Mouse (Mus musculus): Measurements from ENCODE around the gene Grm5. TPM values are rescaled to one million over a fixed set of nuclear protein-coding genes. Genes with fewer than 3 reads are reported as not detected.

The Grm5 gene
- polyA plus RNA-seq, 1 experiment from 2014 or later: not detected

GRCm38 (mm10) chr7:87925956-87926355 is 342.0 kb downstream of the Grm5 start:
- no peak overlapping the region for H3K9ac ChIP-seq
- H3K36me3 ChIP-seq (replicated peaks): no peaks in the 10 kb centered on the region
- H3K4me2 ChIP-seq: no peak overlapping the region
- 51% methylated on average over 5 of the region's 5 CpGs for WGBS (ENCODE audit: insufficient replicate concordance)
- H3K4me1 ChIP-seq (replicated peaks): no peaks in the 10 kb centered on the region
- no peaks in the 10 kb centered on the region for H3K27me3 ChIP-seq
- H3K9me3 ChIP-seq (replicated peaks): no peaks in the 10 kb centered on the region
- no peak for ATAC-seq (ENCODE audit: insufficient read depth)
- H3K27ac ChIP-seq (replicated peaks): no peak overlapping the region
- no peak overlapping the region for H3K4me3 ChIP-seq (replicated peaks)

- WGBS (ENCODE audit: insufficient replicate concordance): 55% methylated on average over 1 of the region's 1 CpGs
- Histone ChIP-seq H3K27me3 (no peaks in the 10 kb centered on the region), H3K9ac (no peak overlapping the region), H3K36me3 (replicated peaks) (no peaks in the 10 kb centered on the region), H3K27ac (replicated peaks) (no peak overlapping the region), H3K4me2 (no peak overlapping the region), H3K4me3 (replicated peaks) (no peak overlapping the region), H3K4me1 (replicated peaks) (no peaks in the 10 kb centered on the region), H3K9me3 (replicated peaks) (no peaks in the 10 kb centered on the region)
- ATAC-seq (ENCODE audit: insufficient read depth): no peak
These were observed 353.4 kb downstream of the Grm5 start for GRCm38 (mm10) chr7:87937415-87937814.

GRCm38 (mm10) chr7:87938265-87938664 is 354.3 kb downstream of the Grm5 start:
- no peak overlapping the region for H3K4me2 ChIP-seq
- H3K36me3 ChIP-seq (replicated peaks): no peaks in the 10 kb centered on the region
- H3K4me3 ChIP-seq (replicated peaks): no peak overlapping the region
- H3K4me1 ChIP-seq (replicated peaks): no peaks in the 10 kb centered on the region
- H3K9ac ChIP-seq: no peak overlapping the region
- H3K27ac ChIP-seq (replicated peaks): no peak overlapping the region
- no peak for ATAC-seq (ENCODE audit: insufficient read depth)
- H3K9me3 ChIP-seq (replicated peaks): no peaks in the 10 kb centered on the region
- WGBS (ENCODE audit: insufficient replicate concordance): 14% methylated on average over 5 of the region's 5 CpGs
- H3K27me3 ChIP-seq: no peaks in the 10 kb centered on the region

GRCm38 (mm10) chr7:87950205-87950604 is 366.2 kb downstream of the Grm5 start:
- no peaks in the 10 kb centered on the region for H3K9me3 ChIP-seq (replicated peaks)
- H3K27ac ChIP-seq (replicated peaks): no peak overlapping the region
- no peak overlapping the region for H3K9ac ChIP-seq
- no peak for ATAC-seq (ENCODE audit: insufficient read depth)
- H3K4me1 ChIP-seq (replicated peaks): no peaks in the 10 kb centered on the region
- H3K36me3 ChIP-seq (replicated peaks): no peaks in the 10 kb centered on the region
- no peak overlapping the region for H3K4me2 ChIP-seq
- no peaks in the 10 kb centered on the region for H3K27me3 ChIP-seq
- no peak overlapping the region for H3K4me3 ChIP-seq (replicated peaks)
- WGBS (ENCODE audit: insufficient replicate concordance): 82% methylated on average over 1 of the region's 1 CpGs

- no peak overlapping the region for H3K27ac ChIP-seq (replicated peaks)
- no peaks in the 10 kb centered on the region for H3K9me3 ChIP-seq (replicated peaks)
- no peak overlapping the region for H3K4me3 ChIP-seq (replicated peaks)
- no peak for ATAC-seq (ENCODE audit: insufficient read depth)
- WGBS (ENCODE audit: insufficient replicate concordance): 21% methylated on average over 1 of the region's 1 CpGs
- H3K4me1 ChIP-seq (replicated peaks): no peaks in the 10 kb centered on the region
- H3K4me2 ChIP-seq: no peak overlapping the region
- no peaks in the 10 kb centered on the region for H3K36me3 ChIP-seq (replicated peaks)
- no peak overlapping the region for H3K9ac ChIP-seq
- no peaks in the 10 kb centered on the region for H3K27me3 ChIP-seq
These were observed 389.2 kb downstream of the Grm5 start for GRCm38 (mm10) chr7:87973216-87973615.

- Histone ChIP-seq H3K9ac (no peak overlapping the region), H3K4me3 (replicated peaks) (no peak overlapping the region), H3K27ac (replicated peaks) (no peak overlapping the region), H3K36me3 (replicated peaks) (no peaks in the 10 kb centered on the region), H3K4me1 (replicated peaks) (no peaks in the 10 kb centered on the region), H3K4me2 (no peak overlapping the region), H3K9me3 (replicated peaks) (no peaks in the 10 kb centered on the region), H3K27me3 (no peaks in the 10 kb centered on the region)
- ATAC-seq (ENCODE audit: insufficient read depth): no peak
- 56% methylated on average over 8 of the region's 8 CpGs for WGBS (ENCODE audit: insufficient replicate concordance)
These were observed 391.1 kb downstream of the Grm5 start for GRCm38 (mm10) chr7:87975041-87975440.

GRCm38 (mm10) chr7:87983494-87983893 is 399.5 kb downstream of the Grm5 start:
- Histone ChIP-seq H3K36me3 (replicated peaks) (no peaks in the 10 kb centered on the region), H3K9me3 (replicated peaks) (no peaks in the 10 kb centered on the region), H3K4me2 (no peak overlapping the region), H3K4me3 (replicated peaks) (no peak overlapping the region), H3K27me3 (no peaks in the 10 kb centered on the region), H3K4me1 (replicated peaks) (no peaks in the 10 kb centered on the region), H3K27ac (replicated peaks) (no peak overlapping the region), H3K9ac (no peak overlapping the region)
- WGBS (ENCODE audit: insufficient replicate concordance): 48% methylated on average over 2 of the region's 2 CpGs
- ATAC-seq (ENCODE audit: insufficient read depth): no peak

- no peak overlapping the region for H3K27ac ChIP-seq (replicated peaks)
- no peaks in the 10 kb centered on the region for H3K27me3 ChIP-seq
- no peak overlapping the region for H3K4me2 ChIP-seq
- no peak for ATAC-seq (ENCODE audit: insufficient read depth)
- 50% methylated on average over 3 of the region's 3 CpGs for WGBS (ENCODE audit: insufficient replicate concordance)
- H3K4me1 ChIP-seq (replicated peaks): no peaks in the 10 kb centered on the region
- no peaks in the 10 kb centered on the region for H3K9me3 ChIP-seq (replicated peaks)
- no peaks in the 10 kb centered on the region for H3K36me3 ChIP-seq (replicated peaks)
- H3K9ac ChIP-seq: no peak overlapping the region
- H3K4me3 ChIP-seq (replicated peaks): no peak overlapping the region
These were observed 430.5 kb downstream of the Grm5 start for GRCm38 (mm10) chr7:88014451-88014850.

- no peaks in the 10 kb centered on the region for H3K9me3 ChIP-seq (replicated peaks)
- no peak for ATAC-seq (ENCODE audit: insufficient read depth)
- no peaks in the 10 kb centered on the region for H3K27me3 ChIP-seq
- no peak overlapping the region for H3K4me3 ChIP-seq (replicated peaks)
- H3K36me3 ChIP-seq (replicated peaks): no peaks in the 10 kb centered on the region
- H3K27ac ChIP-seq (replicated peaks): no peak overlapping the region
- 40% methylated on average over 3 of the region's 3 CpGs for WGBS (ENCODE audit: insufficient replicate concordance)
- no peak overlapping the region for H3K9ac ChIP-seq
- H3K4me2 ChIP-seq: no peak overlapping the region
- H3K4me1 ChIP-seq (replicated peaks): no peaks in the 10 kb centered on the region
These were observed 443.6 kb downstream of the Grm5 start for GRCm38 (mm10) chr7:88027411-88028132.

GRCm38 (mm10) chr7:88047366-88047765 is 463.4 kb downstream of the Grm5 start:
- Histone ChIP-seq H3K9me3 (replicated peaks) (no peaks in the 10 kb centered on the region), H3K9ac (no peak overlapping the region), H3K27ac (replicated peaks) (no peak overlapping the region), H3K4me3 (replicated peaks) (no peak overlapping the region), H3K4me1 (replicated peaks) (no peaks in the 10 kb centered on the region), H3K4me2 (no peak overlapping the region), H3K27me3 (no peaks in the 10 kb centered on the region), H3K36me3 (replicated peaks) (no peaks in the 10 kb centered on the region)
- no peak for ATAC-seq (ENCODE audit: insufficient read depth)

- no peaks in the 10 kb centered on the region for H3K9me3 ChIP-seq (replicated peaks)
- no peaks in the 10 kb centered on the region for H3K4me1 ChIP-seq (replicated peaks)
- 38% methylated on average over 1 of the region's 1 CpGs for WGBS (ENCODE audit: insufficient replicate concordance)
- H3K9ac ChIP-seq: no peak overlapping the region
- H3K27me3 ChIP-seq: no peaks in the 10 kb centered on the region
- no peaks in the 10 kb centered on the region for H3K36me3 ChIP-seq (replicated peaks)
- H3K4me2 ChIP-seq: no peak overlapping the region
- H3K4me3 ChIP-seq (replicated peaks): no peak overlapping the region
- no peak for ATAC-seq (ENCODE audit: insufficient read depth)
- H3K27ac ChIP-seq (replicated peaks): no peak overlapping the region
These were observed 470.4 kb downstream of the Grm5 start for GRCm38 (mm10) chr7:88054224-88054938.

- no peak overlapping the region for H3K27ac ChIP-seq (replicated peaks)
- WGBS (ENCODE audit: insufficient replicate concordance): 62% methylated on average over 2 of the region's 2 CpGs
- H3K4me2 ChIP-seq: no peak overlapping the region
- no peaks in the 10 kb centered on the region for H3K27me3 ChIP-seq
- H3K4me1 ChIP-seq (replicated peaks): no peaks in the 10 kb centered on the region
- H3K9ac ChIP-seq: no peak overlapping the region
- no peak for ATAC-seq (ENCODE audit: insufficient read depth)
- no peaks in the 10 kb centered on the region for H3K9me3 ChIP-seq (replicated peaks)
- no peaks in the 10 kb centered on the region for H3K36me3 ChIP-seq (replicated peaks)
- H3K4me3 ChIP-seq (replicated peaks): no peak overlapping the region
These were observed 472.5 kb downstream of the Grm5 start for GRCm38 (mm10) chr7:88056438-88056837.

All from liver, embryonic 15.5 days (tissue).